Mouse (Mus musculus) embryonic fibroblast, embryonic 13.5 days (primary cell): ENCODE measurements around the gene Nat9.

Source experiments
- CTCF ChIP-seq: IDR thresholded peaks from 2 replicates; pipeline ENCODE4 v1.5.1; 2011; ENCODE audit warnings: mild to moderate bottlenecking, control low read depth, low read length, moderate library complexity, borderline replicate concordance; ENCODE audit not compliant: insufficient read depth
- POLR2A ChIP-seq: IDR thresholded peaks from 2 replicates; pipeline ENCODE4 v1.6.1; 2011; ENCODE audit warnings: low read depth, mild to moderate bottlenecking, control low read depth, low read length, moderate library complexity

- TF ChIP-seq CTCF = no peak
- no peak for TF ChIP-seq POLR2A
Measured at GRCm38 (mm10) chr11:115223877-115224276, 36.2 kb upstream of the Nat9 start.
